Mouse (Mus musculus): ENCODE data around the gene Pnliprp2.

DNA sequence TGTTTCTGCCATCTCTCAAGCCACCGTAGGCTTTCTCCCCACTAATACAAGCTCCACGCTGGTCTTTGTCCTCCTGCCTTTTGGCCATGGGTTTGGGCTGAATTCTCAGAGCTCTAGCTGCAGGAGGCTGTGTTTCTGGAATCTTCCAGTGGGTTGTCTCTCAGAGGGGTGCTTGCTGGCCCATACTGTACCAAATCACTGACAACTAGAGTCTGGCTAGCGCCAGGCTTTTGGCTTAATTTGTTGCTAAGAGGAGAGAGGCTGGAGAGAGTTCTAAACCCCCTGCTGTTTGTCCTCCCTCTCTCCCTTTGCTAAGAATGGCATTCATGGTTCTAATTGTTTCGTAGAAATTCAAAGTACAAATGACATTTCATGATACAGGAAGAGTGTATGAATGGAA is 22.0 kb downstream of the Pnliprp2 start:
- TF ChIP-seq CTCF (IDR thresholded peaks at IDR 0.05; ENCODE audit: low read depth, low read length) (no peak), EP300 (IDR thresholded peaks at IDR 0.05; ENCODE audit: insufficient read depth, low read depth, low read length) (no peak), POLR2A (IDR thresholded peaks at IDR 0.05; ENCODE audit: insufficient read depth, low read length) (no peak)
